Mouse (Mus musculus) heart, postnatal 0 days (tissue): ENCODE results near the gene Dedd.

Source experiments
- CTCF ChIP-seq: IDR thresholded peaks from 2 replicates; pipeline ENCODE4 v1.5.1; 2016; ENCODE audit warnings: antibody characterized with exemption, control low read depth, low read depth
- EP300 ChIP-seq: IDR thresholded peaks from 2 replicates; pipeline ENCODE4 v1.6.1; 2016; ENCODE audit warnings: antibody characterized with exemption, low read depth

- TF ChIP-seq EP300 (no peak), CTCF (no peak)
Observed at GRCm38 (mm10) chr1:171285096-171285892, 43.7 kb upstream of the Dedd start.
